Mouse (Mus musculus) midbrain, embryonic 10.5 days (tissue): ENCODE results near the gene Myh6. TPM values are rescaled to one million over a fixed set of nuclear protein-coding genes. Genes with fewer than 3 reads are reported as not detected.

Source experiments
- DNase-seq: peaks from one replicate; pipeline ENCODE4 v3.0.0-alpha.2; 2017; ENCODE audit warnings: low spot score
- H3K27ac ChIP-seq: fragments of 300-500 bp; sonication (generic); replicated peaks from 2 replicates; pipeline ENCODE4 v1.5.1; 2016; ENCODE audit warnings: mild to moderate bottlenecking
- H3K27me3 ChIP-seq: fragments of 300-500 bp; sonication (generic); 2 replicates; pipeline ENCODE4 v1.6.1; 2016; ENCODE audit warnings: low read depth, mild to moderate bottlenecking; ENCODE audit not compliant: poor library complexity, severe bottlenecking
- H3K36me3 ChIP-seq: fragments of 300-500 bp; sonication (generic); 2 replicates; pipeline ENCODE4 v1.6.1; 2016; ENCODE audit warnings: mild to moderate bottlenecking, moderate library complexity
- H3K4me1 ChIP-seq: fragments of 300-500 bp; sonication (generic); 2 replicates; pipeline ENCODE4 v1.6.1; 2016
- H3K4me3 ChIP-seq: fragments of 300-500 bp; sonication (generic); 2 replicates; pipeline ENCODE4 v1.5.1; 2016; ENCODE audit warnings: mild to moderate bottlenecking, moderate library complexity
- H3K9me3 ChIP-seq: fragments of 300-500 bp; sonication (generic); replicated peaks from 2 replicates; pipeline ENCODE4 v1.6.1; 2016; ENCODE audit warnings: mild to moderate bottlenecking
- WGBS: fragments of 180-500 bp; shearing (Covaris S2); methylation state at CpG from one replicate; pipeline ENCODE4 v1.1.7; 2016; 5-methylcytosine and 5-hydroxymethylcytosine counted together
- polyA plus RNA-seq: library from polyadenylated mRNA; unstranded; fragments of >200 nt; fragmentation: Nextera tagmentation; extraction: Ambion mirVana; gene quantifications from 2 replicates; pipeline ENCODE4 v1.2.1, GENCODE M21; 2016

Myh6 gene
- polyA plus RNA-seq, result 0.40 and 0.68 TPM in 2 replicates

DNA sequence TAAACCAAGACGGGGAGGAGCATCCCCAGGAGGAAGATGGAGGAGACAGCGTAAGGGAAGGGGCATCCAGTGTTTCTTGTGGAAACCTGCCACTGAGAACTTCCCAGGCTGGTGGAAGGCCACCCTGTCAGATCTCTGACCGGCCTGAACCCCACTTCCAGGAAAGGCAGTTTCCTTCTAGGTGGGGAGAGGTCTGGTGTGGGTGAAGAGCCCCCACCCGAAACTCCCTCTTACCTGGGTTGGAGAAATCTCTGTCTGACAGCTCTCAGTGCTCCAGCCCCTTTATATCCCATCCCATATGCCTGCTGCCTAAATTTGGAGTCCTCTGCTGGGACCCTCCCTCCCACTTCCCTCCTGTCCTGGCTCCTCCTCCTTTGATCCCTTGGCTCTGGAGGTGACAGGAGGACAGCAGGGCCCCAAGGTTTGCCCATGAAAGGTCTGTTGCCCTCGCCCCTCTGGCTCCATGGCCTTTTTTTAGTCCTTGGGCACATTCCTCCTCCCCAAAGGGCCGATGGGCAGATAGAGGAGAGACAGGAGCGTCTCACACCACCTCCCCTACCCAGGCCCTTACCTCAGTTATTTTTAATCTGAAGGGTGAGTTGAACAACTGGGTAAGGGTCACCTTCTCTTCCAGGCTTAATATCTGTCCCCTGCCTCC, at the start of gene Myh6:
Gene Myh6, minus strand, starts transcription at position 608 of the 658 bp plus-strand sequence.
- Histone ChIP-seq H3K9me3 (no peaks in the 10 kb centered on the region), H3K27ac (no peak within 1 kb of the TSS), H3K36me3 (no peaks in the 10 kb centered on the region), H3K4me1 (no peaks in the 10 kb centered on the region), H3K4me3 (no peak within 1 kb of the TSS), H3K27me3 (no peaks in the 10 kb centered on the region)
- DNase-seq, result no peak
- 79% methylated on average over 7 of the region's 7 CpGs for WGBS

DNA sequence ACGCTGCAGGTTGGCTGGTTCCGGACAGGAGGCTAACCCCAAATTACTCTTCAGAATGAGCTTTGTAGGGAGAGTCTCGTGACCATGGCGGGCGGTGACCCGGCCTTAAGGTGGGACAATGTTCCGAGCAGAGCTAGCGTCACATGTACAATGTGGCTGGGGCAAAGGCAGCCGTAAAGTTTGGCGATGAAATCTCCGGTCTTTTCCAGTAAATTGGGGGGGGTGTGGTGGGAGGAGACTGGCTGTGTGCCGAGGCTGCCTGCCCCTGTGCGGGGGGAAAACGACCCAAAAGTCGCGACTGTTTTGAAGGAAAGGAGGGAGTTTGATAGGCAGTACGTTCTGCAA, 49.0 kb upstream of the Myh6 start:
- peak overlapping the region; percentile 86 for H3K27ac ChIP-seq

DNA sequence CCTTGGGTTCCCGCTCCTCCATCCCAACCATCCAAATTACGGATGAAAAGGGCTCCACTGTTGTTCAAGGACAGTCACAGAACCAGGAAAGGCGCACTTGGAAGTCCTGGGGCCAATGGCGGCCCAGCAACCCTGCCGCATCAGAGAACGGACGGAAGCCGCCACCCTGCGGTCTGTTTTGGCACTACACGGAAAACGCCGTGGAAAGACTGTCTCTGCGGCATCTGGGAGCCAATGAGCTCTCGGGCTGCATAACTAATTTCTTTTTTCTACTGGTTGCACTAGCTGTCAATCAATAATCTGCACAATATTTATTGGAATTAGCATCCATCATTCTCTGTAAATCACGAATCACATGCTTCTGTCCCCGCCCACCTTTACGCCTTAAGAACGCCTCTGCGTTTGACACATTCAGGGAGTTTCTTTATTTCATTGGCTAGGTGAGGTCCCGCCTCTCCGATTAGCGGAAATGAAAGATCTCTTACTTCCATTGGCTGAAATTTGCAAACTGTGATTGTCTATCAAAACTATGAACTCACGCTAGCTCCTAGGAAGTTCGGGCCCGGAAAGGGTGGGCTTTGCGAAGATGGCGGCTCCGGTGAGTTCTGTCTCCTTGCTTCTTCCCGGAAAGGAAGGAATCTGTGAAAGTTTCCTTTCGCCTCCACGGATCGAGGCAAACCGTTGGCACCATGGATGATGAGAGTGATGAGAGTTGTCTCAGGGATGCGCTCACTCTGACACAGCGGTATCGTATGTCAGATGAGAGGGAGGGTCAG, 48.5 kb upstream of the Myh6 start, which contains the start of gene Ngdn:
Gene Ngdn, plus strand, starts transcription at position 464 of the 776 bp plus-strand sequence.
- WGBS, result under 1% methylated on average over 36 of the region's 36 CpGs
- no peaks in the 10 kb centered on the region for H3K9me3 ChIP-seq
- H3K27me3 ChIP-seq, result no peaks in the 10 kb centered on the region
- peak; percentile 98 for DNase-seq
- peaks cover 27% of the 10 kb centered on the region for H3K36me3 ChIP-seq
- peak within 1 kb of the TSS; percentile 95 for H3K27ac ChIP-seq
- peak within 1 kb of the TSS; percentile 86 for H3K4me3 ChIP-seq
- peaks cover 25% of the 10 kb centered on the region for H3K4me1 ChIP-seq

More for the DNA sequence above, 49.0 kb upstream of the Myh6 start:
- H3K9me3 ChIP-seq, result no peaks in the 10 kb centered on the region
- H3K27me3 ChIP-seq, result no peaks in the 10 kb centered on the region
- peaks cover 32% of the 10 kb centered on the region for H3K36me3 ChIP-seq
- WGBS, result under 1% methylated on average over 17 of the region's 17 CpGs
- peaks cover 31% of the 10 kb centered on the region for H3K4me1 ChIP-seq
- H3K4me3 ChIP-seq, result peak overlapping the region; percentile 86
- no peak for DNase-seq

DNA sequence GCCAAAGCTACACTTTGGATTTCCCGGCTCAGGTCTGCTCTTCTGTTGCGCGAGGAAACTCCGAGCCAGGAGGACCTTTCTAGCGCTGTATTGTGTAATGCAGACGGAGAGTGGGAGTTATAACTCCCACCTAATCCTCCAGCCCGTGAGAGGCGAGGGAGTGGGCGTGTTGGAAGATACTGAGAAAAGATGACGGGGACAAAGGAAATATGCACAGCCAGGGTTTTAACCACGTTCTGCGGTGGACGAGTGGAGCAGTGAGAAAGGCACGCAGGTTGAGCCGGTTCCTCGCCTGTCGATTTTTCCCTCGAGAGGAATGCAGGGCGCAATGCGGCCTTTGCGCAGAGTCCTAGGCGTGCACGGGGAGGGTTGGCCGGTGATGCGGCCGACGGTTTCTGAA, 47.9 kb upstream of the Myh6 start:
- Histone ChIP-seq H3K27me3 (no peaks in the 10 kb centered on the region), H3K9me3 (no peaks in the 10 kb centered on the region), H3K4me1 (peaks cover 20% of the 10 kb centered on the region; the same call in 1 of the 2 replicates), H3K4me3 (peak overlapping the region; percentile 86), H3K36me3 (peaks cover 25% of the 10 kb centered on the region), H3K27ac (peak overlapping the region; percentile 95)
- DNase-seq, result no peak
- under 1% methylated on average over 27 of the region's 27 CpGs for WGBS

DNA sequence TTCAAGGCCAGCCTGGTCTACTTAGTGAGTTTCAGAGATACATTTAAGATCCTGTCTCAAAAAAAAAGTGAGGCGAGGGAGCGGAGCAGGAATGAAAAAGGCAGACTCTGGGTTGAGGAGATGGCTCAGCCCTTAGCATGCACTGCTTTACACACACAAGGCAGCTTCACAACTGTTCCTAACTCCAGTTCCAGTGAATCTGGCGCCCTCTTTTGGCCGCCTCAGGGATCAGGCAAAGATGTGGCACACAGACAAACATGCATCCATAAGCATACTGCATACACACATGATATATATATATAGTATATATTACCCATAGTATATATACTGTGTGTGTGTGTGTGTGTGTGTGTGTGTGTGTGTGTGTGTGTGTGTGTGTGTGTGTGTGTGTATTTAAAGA, 44.4 kb upstream of the Myh6 start:
- Histone ChIP-seq H3K36me3 (no peaks in the 10 kb centered on the region), H3K27me3 (no peaks in the 10 kb centered on the region), H3K27ac (no peak overlapping the region), H3K9me3 (no peaks in the 10 kb centered on the region), H3K4me1 (peaks cover 10% of the 10 kb centered on the region; the same call in 1 of the 2 replicates), H3K4me3 (no peak overlapping the region)
- 50% methylated on average over 4 of the region's 4 CpGs for WGBS
- no peak for DNase-seq

DNA sequence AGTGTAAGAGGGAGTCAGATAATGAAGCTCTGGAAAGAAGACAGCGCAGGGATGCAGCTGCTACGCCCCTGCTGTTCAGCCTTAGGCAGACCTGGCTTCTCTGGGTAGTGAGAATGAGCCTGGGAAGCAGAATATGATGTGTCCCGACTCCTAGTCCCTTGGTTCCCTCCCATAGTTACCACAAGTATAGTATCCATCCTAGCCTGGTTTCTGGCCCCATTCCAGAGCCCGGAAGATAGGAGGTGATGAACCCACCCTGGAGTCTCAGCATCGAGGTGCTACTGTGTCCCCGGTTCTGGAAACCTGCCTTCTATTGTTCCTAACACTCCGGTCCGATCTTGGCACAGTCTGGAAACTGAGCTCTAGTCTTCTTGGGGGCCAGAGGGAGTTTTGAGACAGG, 41.7 kb upstream of the Myh6 start:
- Histone ChIP-seq H3K27ac (no peak overlapping the region), H3K36me3 (no peaks in the 10 kb centered on the region), H3K4me3 (no peak overlapping the region), H3K27me3 (no peaks in the 10 kb centered on the region), H3K4me1 (peaks cover 16% of the 10 kb centered on the region), H3K9me3 (no peaks in the 10 kb centered on the region)
- no peak for DNase-seq
- 85% methylated on average over 8 of the region's 8 CpGs for WGBS

DNA sequence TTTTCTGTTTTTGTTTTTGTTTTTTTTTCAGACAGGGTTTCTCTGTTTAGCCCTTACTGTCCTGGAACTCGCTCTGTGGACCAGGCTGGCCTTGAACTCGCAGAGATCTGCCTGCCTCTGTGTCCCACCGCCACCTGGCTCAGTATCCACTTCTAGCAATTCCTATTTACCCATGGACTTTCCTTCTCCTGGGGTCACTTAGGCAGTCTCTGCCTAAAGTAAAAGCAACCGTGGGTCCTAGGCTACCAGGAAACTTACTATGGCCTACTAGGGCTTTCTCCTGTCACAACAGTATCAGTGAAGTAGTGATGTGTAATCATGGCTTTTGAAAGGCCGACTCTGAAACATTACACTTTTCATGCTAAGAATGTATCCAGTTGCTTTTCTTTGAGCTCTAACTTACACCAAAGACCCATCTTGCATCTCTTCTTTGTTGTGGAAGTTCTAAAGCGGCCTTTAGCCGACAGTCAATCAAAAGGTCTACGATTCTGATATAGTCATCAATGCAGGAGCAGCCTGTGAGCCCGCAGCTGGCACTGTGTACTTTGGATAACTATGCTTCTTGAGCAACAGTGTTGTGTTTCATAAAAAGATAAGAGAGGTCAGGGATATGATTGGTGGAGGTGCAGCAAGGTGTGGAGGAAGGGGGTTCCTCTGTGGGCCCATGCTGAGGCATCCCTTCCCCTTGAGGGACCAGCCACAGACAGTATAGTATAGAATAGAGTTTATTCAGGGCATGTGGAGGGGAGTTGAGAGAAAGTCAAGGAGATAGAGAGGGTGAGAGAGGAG, 40.6 kb upstream of the Myh6 start:
- Histone ChIP-seq H3K27me3 (no peaks in the 10 kb centered on the region), H3K36me3 (no peaks in the 10 kb centered on the region), H3K4me3 (no peak overlapping the region), H3K27ac (no peak overlapping the region), H3K4me1 (peaks cover 24% of the 10 kb centered on the region), H3K9me3 (no peaks in the 10 kb centered on the region)
- DNase-seq, result no peak
- 88% methylated on average over 9 of the region's 9 CpGs for WGBS

DNA sequence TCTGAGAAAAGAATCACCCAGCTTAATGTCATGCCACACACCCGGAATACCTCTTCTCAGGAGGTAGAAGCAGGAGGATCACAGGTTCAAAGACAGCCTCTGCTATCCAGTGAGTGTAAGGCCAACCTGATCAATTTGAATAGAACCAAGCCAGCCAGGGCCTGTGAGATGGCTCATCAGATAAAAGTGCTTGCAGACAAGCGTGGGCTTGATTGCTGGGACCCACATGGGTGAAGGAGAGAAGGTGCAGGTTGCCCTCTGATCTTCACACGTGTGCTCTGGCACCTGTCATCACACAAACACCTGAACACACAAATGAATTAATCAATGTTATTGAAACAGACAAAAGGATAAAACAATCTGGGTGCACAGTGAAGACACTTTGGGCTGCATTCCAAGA, 39.8 kb upstream of the Myh6 start:
- Histone ChIP-seq H3K4me1 (peaks cover 26% of the 10 kb centered on the region), H3K9me3 (no peaks in the 10 kb centered on the region), H3K27me3 (no peaks in the 10 kb centered on the region), H3K4me3 (no peak overlapping the region), H3K36me3 (no peaks in the 10 kb centered on the region), H3K27ac (no peak overlapping the region)
- DNase-seq, result no peak
- WGBS, result 81% methylated on average over 3 of the region's 3 CpGs

DNA sequence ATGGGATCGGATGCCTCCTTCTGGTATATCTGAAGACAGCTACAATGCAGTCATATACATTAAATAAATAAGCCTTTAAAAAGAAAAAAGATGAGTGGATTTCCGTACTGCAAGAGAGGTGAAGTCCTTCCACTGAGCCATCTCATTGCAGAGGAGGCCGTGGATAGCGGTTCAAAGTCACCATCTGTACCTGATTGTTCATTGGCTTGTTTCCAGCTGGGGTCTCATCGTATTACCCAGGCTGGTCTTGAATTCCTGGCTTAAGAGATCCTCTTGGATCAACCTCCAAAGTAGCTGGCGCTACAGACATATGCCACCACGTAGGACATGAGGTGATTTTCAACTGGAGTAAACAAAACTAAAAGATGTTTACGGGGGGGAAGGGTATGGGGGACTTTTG, 39.2 kb upstream of the Myh6 start:
- 89% methylated on average over 8 of the region's 8 CpGs for WGBS
- DNase-seq, result no peak
- Histone ChIP-seq H3K36me3 (no peaks in the 10 kb centered on the region), H3K27ac (no peak overlapping the region), H3K27me3 (no peaks in the 10 kb centered on the region), H3K4me1 (peaks cover 26% of the 10 kb centered on the region), H3K4me3 (no peak overlapping the region), H3K9me3 (peaks cover 3% of the 10 kb centered on the region; the same call in 1 of the 2 replicates)

DNA sequence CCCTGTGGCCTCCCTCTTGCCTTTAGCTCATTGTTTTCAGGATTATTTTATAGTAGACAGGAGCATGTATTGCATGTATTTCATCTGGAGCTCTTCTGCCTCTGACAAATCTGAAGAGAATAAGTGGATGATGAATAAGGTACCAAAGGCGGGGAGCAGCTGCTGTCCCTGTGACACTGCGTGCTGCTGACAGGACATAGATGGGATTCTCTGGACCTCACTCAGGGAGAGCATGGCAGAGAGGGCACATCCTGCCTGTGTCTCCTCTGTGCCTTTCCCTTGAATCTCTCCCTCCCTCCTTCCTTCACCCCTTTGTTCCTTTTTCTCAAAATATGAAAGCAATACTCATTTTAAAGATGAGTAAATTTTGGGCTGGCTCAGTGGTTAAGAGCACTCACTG, 38.8 kb upstream of the Myh6 start:
- Histone ChIP-seq H3K9me3 (peaks cover 3% of the 10 kb centered on the region; the same call in 1 of the 2 replicates), H3K4me3 (no peak overlapping the region), H3K27ac (no peak overlapping the region), H3K4me1 (peaks cover 26% of the 10 kb centered on the region), H3K36me3 (no peaks in the 10 kb centered on the region), H3K27me3 (no peaks in the 10 kb centered on the region)
- WGBS, result 78% methylated on average over 2 of the region's 2 CpGs
- DNase-seq, result no peak

DNA sequence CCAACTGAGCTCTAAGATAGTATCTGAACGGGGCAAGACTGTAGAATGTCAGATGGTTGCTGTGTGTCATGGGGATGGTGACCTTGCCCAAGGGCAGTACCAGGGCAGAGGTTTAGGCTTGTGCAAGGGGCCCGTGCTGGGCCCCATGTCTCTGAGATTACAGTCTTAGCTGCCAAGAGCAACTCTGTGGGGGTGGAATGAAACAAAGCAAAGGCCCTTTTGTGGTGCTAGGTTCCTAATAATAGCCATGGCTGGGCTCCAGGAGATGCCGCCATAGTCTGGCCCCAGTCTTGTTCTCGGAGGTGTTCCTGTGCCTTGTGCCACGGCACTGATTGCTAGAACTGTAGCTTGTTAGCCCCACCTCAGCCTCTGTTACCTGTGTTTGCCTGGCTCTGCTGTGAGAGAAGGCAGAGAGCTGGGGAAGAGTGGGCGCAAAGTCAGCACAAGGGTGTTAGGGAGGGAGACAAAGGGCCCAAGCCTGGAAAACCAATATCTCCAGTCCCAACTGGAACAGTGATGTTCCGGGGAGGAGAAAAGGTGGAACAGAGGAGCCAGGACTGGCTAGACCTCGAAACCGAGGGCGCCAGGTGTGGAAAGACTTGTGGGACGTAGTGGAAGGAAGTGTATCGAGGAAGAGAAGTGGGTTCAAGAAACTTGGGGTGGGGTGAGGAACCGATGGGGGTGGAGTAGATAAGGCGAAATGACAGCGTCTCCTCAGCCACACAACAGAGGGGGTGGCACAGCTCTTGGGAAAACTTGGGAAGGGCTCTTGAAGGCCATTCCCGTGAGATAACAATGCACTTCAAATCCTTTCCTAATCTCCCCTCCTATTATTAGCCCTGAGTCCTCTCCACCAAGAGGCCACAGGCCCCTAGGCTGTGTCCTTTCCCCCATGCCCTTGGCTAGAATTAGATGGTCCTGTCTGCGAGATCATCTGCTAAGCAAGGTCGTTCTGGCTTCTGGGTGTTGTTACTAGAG, 37.4 kb upstream of the Myh6 start:
- H3K27me3 ChIP-seq, result no peaks in the 10 kb centered on the region
- H3K9me3 ChIP-seq, result peaks cover 3% of the 10 kb centered on the region; the same call in 1 of the 2 replicates
- H3K4me3 ChIP-seq, result no peak overlapping the region
- H3K27ac ChIP-seq, result peak overlapping the region; percentile 74
- peaks cover 26% of the 10 kb centered on the region for H3K4me1 ChIP-seq
- no peak for DNase-seq
- WGBS, result 73% methylated on average over 18 of the region's 18 CpGs
- no peaks in the 10 kb centered on the region for H3K36me3 ChIP-seq

DNA sequence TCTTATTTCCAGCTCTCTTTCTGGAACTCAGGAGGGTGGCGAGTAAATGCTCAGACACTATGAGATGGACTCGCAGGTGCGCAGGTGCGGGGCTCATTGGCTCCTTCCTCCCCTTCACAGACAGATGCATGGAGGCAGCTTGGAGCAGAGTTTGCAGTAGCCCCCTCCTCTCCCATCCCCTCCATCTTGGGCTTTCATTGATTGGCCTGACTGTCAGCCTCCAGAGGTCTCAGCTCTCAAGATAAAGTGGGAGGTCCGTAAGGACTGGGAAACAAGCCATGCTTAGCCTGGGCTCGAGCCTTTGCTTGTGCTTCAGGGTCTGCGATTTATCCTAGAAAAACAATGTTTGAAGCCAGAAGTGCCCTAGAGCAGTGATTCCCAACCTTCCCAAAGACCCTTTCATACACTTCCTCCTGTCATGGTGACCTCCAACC, 36.0 kb upstream of the Myh6 start:
- Histone ChIP-seq H3K4me3 (no peak overlapping the region), H3K27me3 (no peaks in the 10 kb centered on the region), H3K27ac (no peak overlapping the region), H3K9me3 (peaks cover 3% of the 10 kb centered on the region; the same call in 1 of the 2 replicates), H3K4me1 (peaks cover 26% of the 10 kb centered on the region), H3K36me3 (no peaks in the 10 kb centered on the region)
- DNase-seq, result no peak
- 73% methylated on average over 7 of the region's 7 CpGs for WGBS
